ENCODE assay signal across 18 mouse cellular contexts in genomic region chr19:58974126-58974525, GRCm38 (mm10). TPM values are rescaled to one million over a fixed set of nuclear protein-coding genes. Genes with fewer than 3 reads are reported as not detected.
"Had no signal": no experiment of that assay in that cellular context is flagged by ENCODE, and none has a peak within 500 bp of the region (broad histone marks: within the 10 kb centered on the region; RNA-seq: fewer than 3 reads in every experiment).

No protein-coding gene starts in this region.

- DNase-seq: gastrocnemius, adult 2 months; gastrocnemius, postnatal 10 days; gastrocnemius, postnatal 25 days; heart, adult 18-20 months; heart, postnatal 10 days; heart, postnatal 4 days; kidney, adult 18-20 months; kidney, adult 9 months; kidney, postnatal 14 days; kidney, postnatal 36 days; layer of hippocampus, adult 9-11 months; layer of hippocampus, postnatal 36 days; left cerebral cortex, postnatal 4 days had no signal

RNA-seq across cellular contexts. Expression of gene Eno4, which starts 30.9 kb away (rescaled TPM):
- total RNA-seq: gastrocnemius, adult 2 months; gastrocnemius, postnatal 25 days; granulocyte monocyte progenitor cell, adult 5-6 weeks; heart, postnatal 25 days; heart, postnatal 4 days; liver, adult 2 months had no signal
- polyA plus RNA-seq: inflammation-experienced regulatory T-cells, adult 6 months; large intestine, adult 2 months; liver, adult 2 months had no signal
